Mouse (Mus musculus) subcutaneous adipose tissue, adult 2 months (tissue): Measurements from ENCODE around the gene Gm21440. TPM values are rescaled to one million over a fixed set of nuclear protein-coding genes. Genes with fewer than 3 reads are reported as not detected.

Experiments
- polyA plus RNA-seq: library from polyadenylated mRNA; depleted of rRNA; stranded (reverse); fragments of >200 nt; gene quantifications from 2 replicates; pipeline ENCODE4 v1.2.3, GENCODE M21; 2012; ENCODE audit warnings: low replicate concordance; rRNA removed

Gene Gm21440
- not detected in 2 replicates for polyA plus RNA-seq

DNA sequence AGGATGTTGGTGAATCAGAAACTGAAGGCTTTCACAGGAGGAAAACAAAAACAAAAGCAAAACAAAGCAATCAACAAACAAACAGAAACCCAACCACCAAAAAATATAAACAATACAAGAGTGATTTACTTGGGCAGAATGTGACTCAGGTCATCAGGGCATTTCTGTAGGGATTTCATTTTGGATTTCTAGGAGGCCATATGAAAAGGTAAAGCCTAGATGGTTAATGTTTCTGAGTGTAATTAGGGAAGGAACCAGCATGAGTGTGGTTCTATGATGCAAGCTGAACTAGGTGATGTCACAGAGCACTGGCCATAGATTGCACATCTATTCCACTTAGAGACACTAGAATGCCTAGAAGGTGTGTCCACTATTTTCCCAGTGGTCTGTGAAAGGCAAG lies at the start of gene Gm21440, which contains the start of gene Gm21454:
Gene Gm21440 (plus strand): TSS at position 301 of the 400 bp plus-strand sequence.
Gene Gm21454 (plus strand): TSS at position 352 of the 400 bp plus-strand sequence.

GRCm38 (mm10) chrY:13223828-13224227 lies 28.4 kb upstream of the Gm21440 start, which contains the start of gene Gm21828:
Gene Gm21828 (minus strand): TSS chrY:13223928.

Other genes starting within 250 kb of the Gm21440 start
- gene Gm20807, start 209.5 kb upstream of the Gm21440 start, polyA plus RNA-seq: not detected in 2 replicates
- not detected in 2 replicates for gene Gm21891, start 118.9 kb upstream of the Gm21440 start, polyA plus RNA-seq
- not detected in 2 replicates for gene Gm21425, start 90.4 kb upstream of the Gm21440 start, polyA plus RNA-seq
- not detected in 2 replicates for gene Gm21828, start 28.5 kb upstream of the Gm21440 start, polyA plus RNA-seq
- not detected in 2 replicates for gene Gm21454, start 51 bp downstream of the Gm21440 start, polyA plus RNA-seq
- gene Gm21725, start 96.7 kb downstream of the Gm21440 start, polyA plus RNA-seq: not detected in 2 replicates
- not detected in 2 replicates for gene Gm21866, start 213.2 kb downstream of the Gm21440 start, polyA plus RNA-seq
- gene Gm20773, start 241.6 kb downstream of the Gm21440 start, polyA plus RNA-seq: not detected in 2 replicates